Mouse (Mus musculus): ENCODE results near the gene Cnih3. TPM values are rescaled to one million over a fixed set of nuclear protein-coding genes. Genes with fewer than 3 reads are reported as not detected.

The Cnih3 gene
- total and polyA plus RNA-seq, 3 experiments, result 0.11 TPM; not detected in 2

DNA sequence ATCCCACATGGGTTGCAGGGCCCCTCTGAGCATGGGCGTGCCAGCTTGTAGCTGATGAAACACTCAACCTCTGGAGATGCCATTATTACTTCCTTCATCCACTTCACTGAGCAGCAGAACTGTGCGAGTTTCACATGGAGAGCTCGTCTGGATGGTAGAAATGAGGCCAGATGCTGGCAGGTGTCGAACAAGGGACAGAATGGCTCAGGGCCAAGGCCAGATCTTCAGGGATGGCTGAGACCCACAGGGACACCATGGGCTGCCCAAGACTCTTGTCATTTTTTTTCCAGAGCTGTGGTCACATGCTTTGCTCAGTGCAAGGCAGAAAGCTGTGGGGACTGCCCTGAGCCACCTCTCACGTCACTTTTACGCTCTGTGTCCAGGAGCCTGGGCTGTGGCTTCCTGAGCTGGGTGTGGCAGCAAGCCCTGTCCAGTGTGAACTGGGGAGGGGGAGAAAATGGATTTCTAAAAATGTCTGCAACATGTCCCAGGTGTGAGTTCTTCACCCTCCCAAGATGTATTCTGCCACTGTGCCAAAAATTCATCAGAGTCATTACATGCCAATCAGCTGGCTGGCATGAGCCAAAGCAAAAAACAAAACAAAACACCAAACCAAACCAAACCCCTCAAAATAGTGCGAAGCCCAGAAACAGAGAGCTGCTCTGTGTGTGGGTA is 107.1 kb downstream of the Cnih3 start:
- H3K36me3 ChIP-seq (replicated peaks), result no peaks in the 10 kb centered on the region
- H3K4me3 ChIP-seq (ENCODE audit: low read depth, low read length), result no peak overlapping the region
- no peaks in the 10 kb centered on the region for H3K4me1 ChIP-seq (ENCODE audit: insufficient read depth, low read depth, low read length)
- no peak for TF ChIP-seq GATA2 (IDR thresholded peaks at IDR 0.05; ENCODE audit: borderline replicate concordance, low read depth, low read length)
- TF ChIP-seq TAL1 (conservative IDR thresholded peaks at IDR 0.05; ENCODE audit: low read depth, low read length), result no peak
- TF ChIP-seq CTCF (IDR thresholded peaks at IDR 0.05; ENCODE audit: low read depth, low read length), result no peak
- no peak for TF ChIP-seq GATA1 (IDR thresholded peaks at IDR 0.05; ENCODE audit: borderline replicate concordance, low read length)
- H3K9me3 ChIP-seq (replicated peaks), result peaks cover 3% of the 10 kb centered on the region; the same call in 1 of the 2 replicates
- peaks cover 7% of the 10 kb centered on the region for H3K27me3 ChIP-seq (ENCODE audit: insufficient read depth, low read length)
- no peak for DNase-seq (ENCODE audit: low spot score)
- ATAC-seq (ENCODE audit: extremely low read depth, insufficient number of reproducible peaks, low FRiP score, poor library complexity, severe bottlenecking), result no peak

DNA sequence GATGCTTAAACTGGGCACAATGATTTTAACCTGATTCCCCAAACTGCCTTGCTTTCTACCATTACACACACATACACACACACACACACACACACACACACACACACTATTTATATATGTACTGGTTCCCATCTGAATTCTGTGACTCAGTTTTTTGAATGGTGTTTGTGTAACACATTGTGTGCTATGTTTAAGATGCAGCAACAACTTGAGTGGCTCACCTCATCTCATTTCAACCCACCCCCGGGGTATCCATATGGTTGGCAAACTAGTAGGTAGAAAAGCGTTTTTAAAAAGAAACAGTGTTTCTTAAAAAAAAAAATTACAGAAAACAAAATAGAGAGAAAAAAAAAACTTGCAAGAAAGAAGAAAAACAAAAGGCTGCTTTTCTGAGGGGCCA is 107.9 kb downstream of the Cnih3 start:
- no peak for DNase-seq (ENCODE audit: low spot score)
- peaks cover 3% of the 10 kb centered on the region; the same call in 1 of the 2 replicates for H3K9me3 ChIP-seq (replicated peaks)
- no peaks in the 10 kb centered on the region for H3K36me3 ChIP-seq (replicated peaks)
- H3K27me3 ChIP-seq (ENCODE audit: insufficient read depth, low read length), result peaks cover 9% of the 10 kb centered on the region
- H3K4me3 ChIP-seq (ENCODE audit: low read depth, low read length), result no peak overlapping the region
- no peak for TF ChIP-seq GATA1 (IDR thresholded peaks at IDR 0.05; ENCODE audit: borderline replicate concordance, low read length)
- TF ChIP-seq GATA2 (IDR thresholded peaks at IDR 0.05; ENCODE audit: borderline replicate concordance, low read depth, low read length), result no peak
- no peak for TF ChIP-seq POLR2AphosphoS5 (IDR thresholded peaks at IDR 0.05; ENCODE audit: insufficient replicate concordance, low read depth, low read length)
- no peak for TF ChIP-seq CTCF (IDR thresholded peaks at IDR 0.05; ENCODE audit: low read depth, low read length)
- TF ChIP-seq TAL1 (conservative IDR thresholded peaks at IDR 0.05; ENCODE audit: low read depth, low read length), result no peak
- no peak for ATAC-seq (ENCODE audit: extremely low read depth, insufficient number of reproducible peaks, low FRiP score, poor library complexity, severe bottlenecking)
- H3K4me1 ChIP-seq (ENCODE audit: insufficient read depth, low read depth, low read length), result no peaks in the 10 kb centered on the region

DNA sequence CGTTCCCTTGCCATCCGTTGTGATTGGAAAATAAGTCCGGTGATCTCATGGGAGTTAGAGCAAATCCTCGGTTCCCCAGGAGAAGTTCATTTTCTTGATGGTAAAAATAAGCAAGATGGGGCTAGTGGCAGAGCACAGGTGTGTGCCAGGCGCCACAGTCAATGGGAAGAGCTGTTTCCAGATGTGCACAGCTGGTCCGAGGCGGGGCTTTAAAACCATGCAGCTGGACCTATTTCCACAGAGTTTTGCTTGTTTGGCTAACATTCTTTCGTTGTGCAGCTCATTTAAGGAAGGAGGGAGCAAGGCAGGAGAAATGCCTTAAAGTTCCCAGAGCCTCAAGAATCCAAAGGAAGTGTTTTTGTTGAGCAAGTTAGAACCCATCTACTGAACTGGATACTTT is 109.1 kb downstream of the Cnih3 start:
- TF ChIP-seq CTCF (IDR thresholded peaks at IDR 0.05; ENCODE audit: low read depth, low read length) (no peak), GATA2 (IDR thresholded peaks at IDR 0.05; ENCODE audit: borderline replicate concordance, low read depth, low read length) (no peak), TAL1 (conservative IDR thresholded peaks at IDR 0.05; ENCODE audit: low read depth, low read length) (no peak), POLR2AphosphoS5 (IDR thresholded peaks at IDR 0.05; ENCODE audit: insufficient replicate concordance, low read depth, low read length) (no peak), GATA1 (IDR thresholded peaks at IDR 0.05; ENCODE audit: borderline replicate concordance, low read length) (no peak)
- no peak overlapping the region for H3K4me3 ChIP-seq (ENCODE audit: low read depth, low read length)
- H3K9me3 ChIP-seq (replicated peaks), result peaks cover 3% of the 10 kb centered on the region; the same call in 1 of the 2 replicates
- ATAC-seq (ENCODE audit: extremely low read depth, insufficient number of reproducible peaks, low FRiP score, poor library complexity, severe bottlenecking), result no peak
- peaks cover 9% of the 10 kb centered on the region for H3K27me3 ChIP-seq (ENCODE audit: insufficient read depth, low read length)
- no peak for DNase-seq (ENCODE audit: low spot score)
- H3K36me3 ChIP-seq (replicated peaks), result no peaks in the 10 kb centered on the region
- no peaks in the 10 kb centered on the region for H3K4me1 ChIP-seq (ENCODE audit: insufficient read depth, low read depth, low read length)

DNA sequence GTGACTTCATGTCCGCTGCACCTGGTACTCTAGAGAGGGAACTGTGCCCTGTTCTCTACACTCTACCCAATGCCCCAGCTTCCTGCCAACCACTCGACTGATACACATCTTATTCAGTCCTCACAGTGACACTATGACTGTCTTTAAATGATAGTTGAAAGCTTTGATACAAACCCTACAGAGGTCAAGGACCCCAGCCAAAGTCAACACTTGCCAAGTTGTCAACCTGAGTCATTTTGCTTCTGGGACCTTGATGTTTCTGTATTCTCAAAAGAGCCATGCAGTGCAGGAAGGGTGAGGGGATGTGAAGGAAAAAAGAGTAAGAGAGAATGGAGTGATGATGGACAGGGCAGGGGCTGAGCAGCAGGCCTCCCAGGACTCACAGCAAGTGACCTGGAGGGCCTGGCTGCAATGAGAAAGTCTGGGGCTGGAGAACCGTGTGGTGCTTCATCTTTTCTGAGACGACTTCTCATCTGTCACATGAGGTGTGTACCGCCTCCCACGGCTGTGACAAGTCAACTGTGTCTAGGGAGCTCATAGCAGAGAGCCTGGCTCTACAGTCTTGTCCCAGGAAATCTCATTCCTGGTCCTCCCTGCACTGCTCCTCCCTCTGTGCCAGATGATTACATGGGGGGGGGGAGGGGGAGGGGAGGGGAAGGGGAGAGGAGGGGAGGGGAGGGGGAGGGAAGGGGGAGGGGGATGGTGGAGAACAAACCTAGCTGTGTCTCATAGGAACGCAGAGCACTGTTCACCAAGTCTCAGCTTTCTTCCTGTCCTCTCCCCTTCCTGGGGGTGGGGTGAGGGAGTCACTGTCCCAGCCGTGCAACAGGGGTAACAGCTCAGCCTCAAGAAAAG is 109.8 kb downstream of the Cnih3 start:
- H3K4me3 ChIP-seq (ENCODE audit: low read depth, low read length), result no peak overlapping the region
- no peak for DNase-seq (ENCODE audit: low spot score)
- H3K27me3 ChIP-seq (ENCODE audit: insufficient read depth, low read length), result peaks cover 9% of the 10 kb centered on the region
- H3K4me1 ChIP-seq (ENCODE audit: insufficient read depth, low read depth, low read length), result no peaks in the 10 kb centered on the region
- no peak for TF ChIP-seq POLR2AphosphoS5 (IDR thresholded peaks at IDR 0.05; ENCODE audit: insufficient replicate concordance, low read depth, low read length)
- TF ChIP-seq CTCF (IDR thresholded peaks at IDR 0.05; ENCODE audit: low read depth, low read length), result no peak
- no peak for TF ChIP-seq GATA2 (IDR thresholded peaks at IDR 0.05; ENCODE audit: borderline replicate concordance, low read depth, low read length)
- no peak for TF ChIP-seq GATA1 (IDR thresholded peaks at IDR 0.05; ENCODE audit: borderline replicate concordance, low read length)
- no peak for TF ChIP-seq TAL1 (conservative IDR thresholded peaks at IDR 0.05; ENCODE audit: low read depth, low read length)
- ATAC-seq (ENCODE audit: extremely low read depth, insufficient number of reproducible peaks, low FRiP score, poor library complexity, severe bottlenecking), result no peak
- no peaks in the 10 kb centered on the region for H3K36me3 ChIP-seq (replicated peaks)
- peaks cover 3% of the 10 kb centered on the region; the same call in 1 of the 2 replicates for H3K9me3 ChIP-seq (replicated peaks)

DNA sequence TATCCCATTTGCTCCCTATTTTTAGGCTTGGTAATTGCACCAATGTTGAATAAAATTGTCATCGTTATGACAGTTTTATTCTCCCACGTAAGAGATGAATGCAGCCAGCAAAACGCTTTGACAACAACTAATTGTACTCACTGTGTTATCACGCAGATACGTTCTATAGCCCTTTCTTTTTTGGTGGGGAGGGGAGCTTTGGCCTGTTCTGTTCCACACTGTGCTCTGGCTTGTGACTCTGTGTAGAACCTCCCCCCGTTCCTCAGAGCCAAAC is 110.4 kb downstream of the Cnih3 start:
- no peaks in the 10 kb centered on the region for H3K36me3 ChIP-seq (replicated peaks)
- ATAC-seq (ENCODE audit: extremely low read depth, insufficient number of reproducible peaks, low FRiP score, poor library complexity, severe bottlenecking) (no peak), DNase-seq (ENCODE audit: low spot score) (no peak)
- TF ChIP-seq CTCF (IDR thresholded peaks at IDR 0.05; ENCODE audit: low read depth, low read length) (no peak), POLR2AphosphoS5 (IDR thresholded peaks at IDR 0.05; ENCODE audit: insufficient replicate concordance, low read depth, low read length) (no peak), GATA1 (IDR thresholded peaks at IDR 0.05; ENCODE audit: borderline replicate concordance, low read length) (no peak), GATA2 (IDR thresholded peaks at IDR 0.05; ENCODE audit: borderline replicate concordance, low read depth, low read length) (no peak), TAL1 (conservative IDR thresholded peaks at IDR 0.05; ENCODE audit: low read depth, low read length) (no peak)
- H3K4me3 ChIP-seq (ENCODE audit: low read depth, low read length), result no peak overlapping the region
- peaks cover 3% of the 10 kb centered on the region; the same call in 1 of the 2 replicates for H3K9me3 ChIP-seq (replicated peaks)
- H3K4me1 ChIP-seq (ENCODE audit: insufficient read depth, low read depth, low read length), result no peaks in the 10 kb centered on the region
- peaks cover 9% of the 10 kb centered on the region for H3K27me3 ChIP-seq (ENCODE audit: insufficient read depth, low read length)

DNA sequence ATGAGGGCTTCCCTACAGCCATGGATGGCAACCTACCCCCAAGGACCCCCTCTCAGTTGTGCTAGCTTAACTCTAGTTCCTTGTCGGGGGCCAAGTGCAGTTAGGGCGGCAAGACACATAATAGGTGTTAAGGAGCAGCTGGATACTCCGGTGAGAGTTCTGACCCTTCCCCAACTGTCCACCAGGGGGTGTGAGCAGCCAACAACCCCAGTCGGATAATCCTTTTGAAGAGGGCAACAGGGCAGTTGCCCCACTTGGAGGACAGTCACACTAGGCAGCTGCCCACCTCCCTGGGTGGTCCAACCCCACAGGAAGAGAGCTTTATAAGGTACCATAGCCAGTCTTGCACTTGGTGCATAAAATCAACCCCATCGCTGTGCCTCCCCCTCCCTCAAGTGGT is 112.6 kb downstream of the Cnih3 start:
- DNase-seq (ENCODE audit: low spot score) (no peak), ATAC-seq (ENCODE audit: extremely low read depth, insufficient number of reproducible peaks, low FRiP score, poor library complexity, severe bottlenecking) (no peak)
- no peaks in the 10 kb centered on the region for H3K4me1 ChIP-seq (ENCODE audit: insufficient read depth, low read depth, low read length)
- H3K9me3 ChIP-seq (replicated peaks), result no peaks in the 10 kb centered on the region
- peaks cover 5% of the 10 kb centered on the region; the same call in 1 of the 2 replicates for H3K27me3 ChIP-seq (ENCODE audit: insufficient read depth, low read length)
- H3K4me3 ChIP-seq (ENCODE audit: low read depth, low read length), result no peak overlapping the region
- TF ChIP-seq GATA2 (IDR thresholded peaks at IDR 0.05; ENCODE audit: borderline replicate concordance, low read depth, low read length), result no peak
- peak; percentile 37; the same call in 1 of the 2 replicates for TF ChIP-seq CTCF (IDR thresholded peaks at IDR 0.05; ENCODE audit: low read depth, low read length)
- H3K36me3 ChIP-seq (replicated peaks), result no peaks in the 10 kb centered on the region

All from G1E (cell line).